Mouse (Mus musculus) embryonic facial prominence, embryonic 15.5 days (tissue): ENCODE data around the gene Mif. TPM values are rescaled to one million over a fixed set of nuclear protein-coding genes. Genes with fewer than 3 reads are reported as not detected.
A peak's percentile ranks its signal among the peaks of the same experiment; 100 is the strongest.

Source experiments
- ATAC-seq: fragments of 200-750 bp; cut with Nextera tagmentation; 2 replicates; pipeline ENCODE4 v1.8.0; 2017; ENCODE audit warnings: low read depth, moderate TSS enrichment; ENCODE audit not compliant: insufficient number of reproducible peaks, low FRiP score, low TSS enrichment
- H3K27ac ChIP-seq: fragments of 300-500 bp; sonication (generic); replicated peaks from 2 replicates; pipeline ENCODE4 v1.5.1; 2015; ENCODE audit warnings: mild to moderate bottlenecking, inconsistent platforms
- H3K27me3 ChIP-seq: fragments of 300-500 bp; sonication (generic); 2 replicates; pipeline ENCODE4 v1.6.1; 2015; ENCODE audit warnings: inconsistent platforms
- H3K36me3 ChIP-seq: fragments of 300-500 bp; sonication (generic); 2 replicates; pipeline ENCODE4 v1.6.1; 2015; ENCODE audit warnings: mild to moderate bottlenecking, inconsistent platforms
- H3K4me1 ChIP-seq: fragments of 300-500 bp; sonication (generic); 2 replicates; pipeline ENCODE4 v1.6.1; 2015; ENCODE audit warnings: inconsistent platforms
- H3K4me2 ChIP-seq: fragments of 300-500 bp; sonication (generic); replicated peaks from 2 replicates; pipeline ENCODE4 v1.6.1; 2015; ENCODE audit warnings: mild to moderate bottlenecking, inconsistent platforms
- H3K4me3 ChIP-seq: fragments of 300-500 bp; sonication (generic); replicated peaks from 2 replicates; pipeline ENCODE4 v1.5.1; 2015; ENCODE audit warnings: mild to moderate bottlenecking, inconsistent platforms
- H3K9ac ChIP-seq: fragments of 300-500 bp; sonication (generic); 2 replicates; pipeline ENCODE4 v1.6.1; 2015; ENCODE audit warnings: inconsistent platforms
- H3K9me3 ChIP-seq: fragments of 300-500 bp; sonication (generic); replicated peaks from 2 replicates; pipeline ENCODE4 v1.6.1; 2016; ENCODE audit warnings: inconsistent platforms
- WGBS: fragments of 180-500 bp; shearing (Covaris S2); methylation state at CpG from one replicate; pipeline ENCODE4 v1.1.7; 2015; 5-methylcytosine and 5-hydroxymethylcytosine counted together
- polyA plus RNA-seq: library from polyadenylated mRNA; unstranded; fragments of >200 nt; fragmentation: Nextera tagmentation; extraction: Ambion mirVana; gene quantifications from 2 replicates; pipeline ENCODE4 v1.2.1, GENCODE M21; 2015

Mif gene
- polyA plus RNA-seq, 1 experiment from 2014 or later: 1,429 TPM

- WGBS: 14% methylated on average over 9 of the region's 9 CpGs
- Histone ChIP-seq H3K27ac (no peak overlapping the region), H3K4me1 (peaks cover 43% of the 10 kb centered on the region), H3K36me3 (no peaks in the 10 kb centered on the region), H3K4me2 (peak overlapping the region; percentile 79), H3K9me3 (no peaks in the 10 kb centered on the region), H3K4me3 (peak overlapping the region; percentile 41), H3K27me3 (0 out of 2 replicates have a peak, but pooled peaks cover 9% of the 10 kb centered on the region), H3K9ac (0 out of 2 replicates have a peak overlapping the region, but pooled peaks have one; percentile 31)
- ATAC-seq: no peak
Measured at GRCm38 (mm10) chr10:75834721-75835120, 25.3 kb downstream of the Mif start.

DNA sequence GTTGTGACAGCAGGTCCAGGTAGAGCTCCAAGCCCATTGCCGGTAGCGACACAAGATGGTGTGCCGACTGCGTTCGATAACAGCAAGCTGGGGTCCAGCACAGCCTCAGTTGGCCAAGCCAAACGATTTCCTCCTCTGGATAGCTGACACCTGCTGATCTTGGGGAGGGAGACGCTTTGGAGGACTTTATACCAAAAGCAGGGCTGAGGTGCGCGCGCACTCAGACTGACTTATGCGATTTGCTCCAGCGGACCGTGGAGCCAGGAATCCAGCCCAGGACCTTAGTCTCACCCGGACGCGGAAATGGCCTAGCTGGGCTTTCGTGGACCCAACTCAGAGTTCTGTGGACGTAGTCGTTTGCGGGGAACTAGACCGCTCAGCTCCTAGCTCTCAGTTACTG, 25.8 kb downstream of the Mif start:
- 1% methylated on average over 21 of the region's 21 CpGs for WGBS
- no peak for ATAC-seq

DNA sequence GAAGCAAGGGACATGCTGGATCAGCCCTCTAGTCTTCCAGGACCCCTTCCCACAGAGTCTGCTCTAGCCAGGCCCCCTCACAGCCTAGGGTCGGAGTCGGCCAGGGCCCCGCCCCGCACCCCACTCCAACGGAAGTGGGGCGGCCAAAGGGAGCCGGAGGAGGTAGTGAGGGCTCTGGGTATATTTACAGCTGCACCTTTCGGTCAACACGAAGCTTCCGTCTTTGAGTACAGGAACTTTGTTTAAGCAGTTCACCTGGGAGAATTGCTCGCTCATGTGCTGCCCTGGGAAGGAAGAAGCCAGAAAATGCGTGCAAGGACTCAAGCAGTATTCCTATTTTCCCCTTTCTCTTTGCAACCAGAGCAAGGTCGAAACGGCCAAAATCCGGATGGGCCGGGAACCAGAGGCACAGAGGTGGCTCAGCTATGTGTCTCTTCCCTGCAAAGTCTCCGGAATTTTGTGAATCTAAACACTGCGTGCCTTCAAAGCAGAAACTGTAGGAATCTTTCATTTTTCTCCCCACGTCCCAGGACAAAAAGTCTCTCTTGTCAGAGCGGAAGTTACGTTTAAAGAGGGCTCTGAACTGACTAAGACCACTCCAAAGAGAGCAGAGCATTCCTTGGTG, 26.5 kb downstream of the Mif start:
- H3K4me3 ChIP-seq: peak overlapping the region; percentile 41
- no peak for ATAC-seq
- H3K9me3 ChIP-seq: no peaks in the 10 kb centered on the region
- H3K27ac ChIP-seq: no peak overlapping the region
- H3K36me3 ChIP-seq: no peaks in the 10 kb centered on the region
- H3K9ac ChIP-seq: no peak overlapping the region
- peak overlapping the region; percentile 79 for H3K4me2 ChIP-seq
- H3K27me3 ChIP-seq: 0 out of 2 replicates have a peak, but pooled peaks cover 9% of the 10 kb centered on the region
- 14% methylated on average over 21 of the region's 21 CpGs for WGBS
- H3K4me1 ChIP-seq: peaks cover 43% of the 10 kb centered on the region

More for the DNA sequence above, 25.8 kb downstream of the Mif start:
- peak overlapping the region; percentile 31; the same call in 1 of the 2 replicates for H3K9ac ChIP-seq
- 0 out of 2 replicates have a peak, but pooled peaks cover 9% of the 10 kb centered on the region for H3K27me3 ChIP-seq
- H3K4me3 ChIP-seq: peak overlapping the region; percentile 41
- H3K9me3 ChIP-seq: no peaks in the 10 kb centered on the region
- peak overlapping the region; percentile 79 for H3K4me2 ChIP-seq
- peaks cover 43% of the 10 kb centered on the region for H3K4me1 ChIP-seq
- no peak overlapping the region for H3K27ac ChIP-seq
- no peaks in the 10 kb centered on the region for H3K36me3 ChIP-seq

- Histone ChIP-seq H3K4me2 (no peak overlapping the region), H3K36me3 (no peaks in the 10 kb centered on the region), H3K27me3 (0 out of 2 replicates have a peak, but pooled peaks cover 9% of the 10 kb centered on the region), H3K27ac (no peak overlapping the region), H3K9ac (no peak overlapping the region), H3K4me3 (no peak overlapping the region), H3K4me1 (peaks cover 36% of the 10 kb centered on the region), H3K9me3 (no peaks in the 10 kb centered on the region)
- ATAC-seq: no peak
- 66% methylated on average over 13 of the region's 13 CpGs for WGBS
Measured at GRCm38 (mm10) chr10:75832272-75832895, 27.7 kb downstream of the Mif start.

GRCm38 (mm10) chr10:75830275-75830670, 29.8 kb downstream of the Mif start:
- ATAC-seq: no peak
- 70% methylated on average over 2 of the region's 2 CpGs for WGBS
- Histone ChIP-seq H3K36me3 (no peaks in the 10 kb centered on the region), H3K4me1 (peaks cover 28% of the 10 kb centered on the region), H3K27me3 (0 out of 2 replicates have a peak, but pooled peaks cover 9% of the 10 kb centered on the region), H3K27ac (no peak overlapping the region), H3K9ac (no peak overlapping the region), H3K9me3 (no peaks in the 10 kb centered on the region), H3K4me3 (no peak overlapping the region), H3K4me2 (no peak overlapping the region)

GRCm38 (mm10) chr10:75829529-75830274, 30.3 kb downstream of the Mif start:
- no peak overlapping the region for H3K4me3 ChIP-seq
- ATAC-seq: no peak
- H3K9ac ChIP-seq: no peak overlapping the region
- peaks cover 22% of the 10 kb centered on the region for H3K4me1 ChIP-seq
- no peak overlapping the region for H3K27ac ChIP-seq
- H3K36me3 ChIP-seq: no peaks in the 10 kb centered on the region
- no peaks in the 10 kb centered on the region for H3K9me3 ChIP-seq
- no peak overlapping the region for H3K4me2 ChIP-seq
- WGBS: 68% methylated on average over 2 of the region's 2 CpGs
- 0 out of 2 replicates have a peak, but pooled peaks cover 9% of the 10 kb centered on the region for H3K27me3 ChIP-seq

- Histone ChIP-seq H3K9ac (no peak overlapping the region), H3K9me3 (no peaks in the 10 kb centered on the region), H3K27me3 (0 out of 2 replicates have a peak, but pooled peaks cover 4% of the 10 kb centered on the region), H3K27ac (no peak overlapping the region), H3K4me3 (no peak overlapping the region), H3K36me3 (no peaks in the 10 kb centered on the region), H3K4me2 (no peak overlapping the region), H3K4me1 (peaks cover 10% of the 10 kb centered on the region)
- ATAC-seq: no peak
Measured at GRCm38 (mm10) chr10:75828500-75828931, 31.5 kb downstream of the Mif start.

DNA sequence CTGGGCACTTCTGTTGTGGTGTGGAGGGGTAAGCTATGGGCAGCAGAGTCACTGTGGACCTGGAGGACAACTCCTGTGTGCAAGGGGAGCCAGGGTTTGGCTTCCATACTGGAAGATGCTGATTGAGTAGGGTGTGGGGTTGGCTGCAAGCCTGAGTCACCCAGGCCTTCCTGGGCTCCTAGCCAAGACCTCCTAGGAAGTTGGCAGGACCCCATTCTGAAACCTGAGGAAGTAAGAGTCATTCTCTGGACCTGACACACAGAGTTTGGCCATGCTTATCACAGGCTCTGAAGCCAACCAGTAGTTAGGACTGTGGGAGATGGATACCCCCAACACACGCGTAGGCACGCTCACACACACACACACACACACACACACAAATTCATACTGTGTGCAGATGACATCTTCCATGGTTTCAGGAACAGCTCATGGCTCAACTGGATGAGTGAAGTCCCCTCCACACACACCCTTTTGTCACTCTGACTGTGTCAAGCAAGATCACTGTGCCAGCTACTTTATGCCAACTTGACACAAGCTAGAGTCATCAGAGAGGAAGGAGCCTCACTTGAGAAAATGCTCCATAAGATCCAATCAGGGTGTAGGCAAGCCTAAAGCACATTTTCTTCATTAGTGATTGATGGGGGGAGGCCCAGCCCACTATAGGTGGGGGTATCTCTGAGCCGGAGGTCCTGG, 32.2 kb downstream of the Mif start:
- ATAC-seq: no peak

DNA sequence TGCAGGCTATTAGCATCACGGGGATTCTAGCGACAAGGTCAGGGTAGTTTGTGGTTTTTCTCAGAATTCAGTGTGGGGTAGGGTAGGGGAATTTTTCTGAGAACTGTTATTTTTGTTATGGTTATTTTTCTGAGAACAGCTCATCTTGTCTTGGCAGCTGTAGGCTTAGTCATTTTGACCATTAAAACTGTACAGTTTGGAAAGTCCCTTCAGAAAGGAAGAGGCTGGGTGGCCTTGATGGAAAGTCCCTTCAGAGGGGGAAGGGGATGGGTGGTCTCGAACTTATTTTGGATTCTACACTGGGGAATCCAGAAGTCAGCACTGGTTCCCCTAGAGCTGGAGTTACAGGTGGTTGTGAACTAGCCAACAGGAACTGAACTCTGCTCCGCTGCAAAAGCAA, 35.5 kb downstream of the Mif start:
- Histone ChIP-seq H3K4me2 (no peak overlapping the region), H3K4me3 (no peak overlapping the region), H3K4me1 (peaks cover 7% of the 10 kb centered on the region; the same call in 1 of the 2 replicates), H3K9ac (no peak overlapping the region), H3K27ac (no peak overlapping the region), H3K9me3 (no peaks in the 10 kb centered on the region), H3K27me3 (no peaks in the 10 kb centered on the region), H3K36me3 (no peaks in the 10 kb centered on the region)
- no peak for ATAC-seq
- 80% methylated on average over 4 of the region's 4 CpGs for WGBS

More for the DNA sequence above, 32.2 kb downstream of the Mif start:
- Histone ChIP-seq H3K9ac (no peak overlapping the region), H3K4me1 (peaks cover 7% of the 10 kb centered on the region; the same call in 1 of the 2 replicates), H3K36me3 (no peaks in the 10 kb centered on the region), H3K4me2 (no peak overlapping the region), H3K27ac (no peak overlapping the region), H3K27me3 (no peaks in the 10 kb centered on the region), H3K4me3 (no peak overlapping the region), H3K9me3 (no peaks in the 10 kb centered on the region)
- 81% methylated on average over 4 of the region's 4 CpGs for WGBS

- no peak for ATAC-seq
- no peak overlapping the region for H3K27ac ChIP-seq
Measured at GRCm38 (mm10) chr10:75823782-75824181, 36.3 kb downstream of the Mif start.

GRCm38 (mm10) chr10:75822443-75822842, 37.6 kb downstream of the Mif start, which contains the start of gene Gstt4:
TSS of gene Gstt4 (minus strand) at chr10:75822543.
- peaks cover 3% of the 10 kb centered on the region; the same call in 1 of the 2 replicates for H3K4me1 ChIP-seq
- H3K4me2 ChIP-seq: no peak within 1 kb of the TSS
- no peaks in the 10 kb centered on the region for H3K9me3 ChIP-seq
- no peak within 1 kb of the TSS for H3K9ac ChIP-seq
- no peak for ATAC-seq
- 86% methylated on average over 2 of the region's 2 CpGs for WGBS
- no peak within 1 kb of the TSS for H3K4me3 ChIP-seq
- H3K36me3 ChIP-seq: no peaks in the 10 kb centered on the region
- no peak within 1 kb of the TSS for H3K27ac ChIP-seq
- H3K27me3 ChIP-seq: no peaks in the 10 kb centered on the region

More at GRCm38 (mm10) chr10:75823782-75824181, 36.3 kb downstream of the Mif start:
- Histone ChIP-seq H3K9ac (no peak overlapping the region), H3K36me3 (no peaks in the 10 kb centered on the region), H3K4me1 (peaks cover 7% of the 10 kb centered on the region; the same call in 1 of the 2 replicates), H3K4me3 (no peak overlapping the region), H3K27me3 (no peaks in the 10 kb centered on the region), H3K4me2 (no peak overlapping the region), H3K9me3 (no peaks in the 10 kb centered on the region)
- WGBS: 88% methylated on average over 1 of the region's 1 CpGs
